Mouse (Mus musculus) cerebellum, adult 11-12 months (tissue): ENCODE data around the gene 4930519P11Rik.

ENCODE experiments used
- DNase-seq: peaks from one replicate; pipeline ENCODE4 v3.0.0; 2022

Gene 4930519P11Rik

GRCm38 (mm10) chr2:154630531-154630930 is 17.3 kb upstream of the 4930519P11Rik start:
- no peak for DNase-seq

- no peak for DNase-seq
These were observed 10.9 kb upstream of the 4930519P11Rik start for GRCm38 (mm10) chr2:154624137-154624536.

GRCm38 (mm10) chr2:154621684-154622083 is 8.4 kb upstream of the 4930519P11Rik start:
- no peak for DNase-seq

- DNase-seq = no peak
These were observed 3.8 kb upstream of the 4930519P11Rik start for GRCm38 (mm10) chr2:154617061-154617460.

GRCm38 (mm10) chr2:154615674-154616073 is 2.4 kb upstream of the 4930519P11Rik start:
- no peak for DNase-seq

- DNase-seq = peak; percentile 62
These were observed 1.8 kb upstream of the 4930519P11Rik start for GRCm38 (mm10) chr2:154614841-154615576.

- DNase-seq = no peak
These were observed 4.0 kb downstream of the 4930519P11Rik start for GRCm38 (mm10) chr2:154609050-154609767.

- DNase-seq = no peak
These were observed 6.3 kb downstream of the 4930519P11Rik start for GRCm38 (mm10) chr2:154606965-154607364.

- DNase-seq = no peak
These were observed 9.1 kb downstream of the 4930519P11Rik start for GRCm38 (mm10) chr2:154604156-154604555.

GRCm38 (mm10) chr2:154603638-154604153 is 9.5 kb downstream of the 4930519P11Rik start, which contains the start of gene Pxmp4:
Gene Pxmp4, minus strand, starts transcription at chr2:154603708.
- peak; percentile 98 for DNase-seq

GRCm38 (mm10) chr2:154603007-154603637 is 10.1 kb downstream of the 4930519P11Rik start:
- no peak for DNase-seq

- no peak for DNase-seq
These were observed 11.9 kb downstream of the 4930519P11Rik start for GRCm38 (mm10) chr2:154601324-154601723.

GRCm38 (mm10) chr2:154600586-154600985 is 12.7 kb downstream of the 4930519P11Rik start:
- no peak for DNase-seq

- DNase-seq = no peak
These were observed 15.8 kb downstream of the 4930519P11Rik start for GRCm38 (mm10) chr2:154597399-154597798.

GRCm38 (mm10) chr2:154595775-154596174 is 17.5 kb downstream of the 4930519P11Rik start:
- DNase-seq = no peak

GRCm38 (mm10) chr2:154593025-154593424 is 20.2 kb downstream of the 4930519P11Rik start:
- no peak for DNase-seq

- no peak for DNase-seq
These were observed 22.0 kb downstream of the 4930519P11Rik start for GRCm38 (mm10) chr2:154591239-154591638.

GRCm38 (mm10) chr2:154589051-154589450 is 24.2 kb downstream of the 4930519P11Rik start:
- DNase-seq = no peak

- no peak for DNase-seq
These were observed 26.8 kb downstream of the 4930519P11Rik start for GRCm38 (mm10) chr2:154586405-154586804.

- peak; percentile 40 for DNase-seq
These were observed 28.2 kb downstream of the 4930519P11Rik start for GRCm38 (mm10) chr2:154584931-154585601.

GRCm38 (mm10) chr2:154583906-154584872 is 29.0 kb downstream of the 4930519P11Rik start:
- DNase-seq = peak; percentile 86
